Mouse (Mus musculus) heart, postnatal 14 days (tissue): Measurements from ENCODE around the gene Gm20738. TPM values are rescaled to one million over a fixed set of nuclear protein-coding genes. Genes with fewer than 3 reads are reported as not detected.
"Not testable (repeated sequence)": the region's sequence is repeated elsewhere in the genome, so short reads cannot be mapped to it uniquely, and the experiment has no call there.

ENCODE experiments used
- DNase-seq, 2 experiments: peaks; one replicate each; pipeline ENCODE4 v3.0.0; 2021 to 2022
- intact Hi-C: fragments of 180-260 bp; cut with DNase I; formaldehyde crosslinking; loops from one replicate; pipeline ENCODE4 v1.15.1; 2025
- long read RNA-seq, 2 experiments: library from polyadenylated mRNA; stranded (forward); transcript quantifications; one replicate each; pipeline ENCODE4 v2.0.0; 2021
- total RNA-seq, 2 experiments: library from RNA; stranded (reverse); gene quantifications; 2 replicates each; pipeline ENCODE4 v1.2.3; 2021

Gene Gm20738
- not detected for total RNA-seq
- long read RNA-seq, experiment 1 = 0 reads
- long read RNA-seq, experiment 2 = 0 reads

GRCm38 (mm10) chrY:37957511-37957910 lies at the start of gene Gm20738:
Gm20738 (plus strand) TSS chrY:37957811.
- intact Hi-C loops, DNase-seq: not testable (repeated sequence)
